In genomic region chr3:104914986-104915385, GRCm38 (mm10) we compare ENCODE assay signal across 12 mouse cellular contexts. TPM values are rescaled to one million over a fixed set of nuclear protein-coding genes. Genes with fewer than 3 reads are reported as not detected.
"Had no signal": no experiment of that assay in that cellular context is flagged by ENCODE, and none has a peak within 500 bp of the region (broad histone marks: within the 10 kb centered on the region; RNA-seq: fewer than 3 reads in every experiment).

No protein-coding gene starts in this region.

- H3K4me3 ChIP-seq: kidney, embryonic 15.5 days; limb, embryonic 13.5 days; myocyte; neural tube, embryonic 15.5 days had no signal

- H3K27me3 ChIP-seq: kidney, embryonic 15.5 days; limb, embryonic 13.5 days; neural tube, embryonic 15.5 days had no signal

- DNase-seq: kidney, adult 2 months; kidney, postnatal 25 days; layer of hippocampus, adult 9-11 months; lung, adult 18-20 months; thymus, postnatal 4 days had no signal

- H3K9ac ChIP-seq: kidney, embryonic 15.5 days; limb, embryonic 13.5 days; liver, embryonic 14.5 days; neural tube, embryonic 15.5 days had no signal

- H3K27ac ChIP-seq: kidney, embryonic 15.5 days; limb, embryonic 13.5 days; liver, embryonic 14.5 days; neural tube, embryonic 15.5 days; stomach, postnatal 0 days had no signal

- H3K4me1 ChIP-seq: kidney, embryonic 15.5 days; limb, embryonic 13.5 days; neural tube, embryonic 15.5 days had no signal

- H3K9me3 ChIP-seq: kidney, embryonic 15.5 days; limb, embryonic 13.5 days; neural tube, embryonic 15.5 days had no signal

- H3K4me2 ChIP-seq: kidney, embryonic 15.5 days; limb, embryonic 13.5 days; neural tube, embryonic 15.5 days had no signal

RNA-seq across cellular contexts. Expression of gene Wnt2b, which starts 46.7 kb away (rescaled TPM):
- total RNA-seq: megakaryocyte-erythroid progenitor cell, adult 5-6 weeks had no signal
